Mouse (Mus musculus): ENCODE results near the gene Gpatch2. TPM values are rescaled to one million over a fixed set of nuclear protein-coding genes. Genes with fewer than 3 reads are reported as not detected.
A peak's percentile ranks its signal among the peaks of the same experiment; 100 is the strongest.

The Gpatch2 gene
- polyA plus RNA-seq, 1 experiment from 2014 or later = 14.7 TPM

GRCm38 (mm10) chr1:187232996-187233615 is 17.8 kb downstream of the Gpatch2 start:
- no peak overlapping the region for H3K27ac ChIP-seq (replicated peaks in 1 of 2; ENCODE audit: control insufficient read depth in 1 of 2, insufficient read depth in 1 of 2, low read depth in 2 of 2, low read length in 2 of 2)
- no peak overlapping the region for H3K4me2 ChIP-seq (ENCODE audit: low read length)
- no peaks in the 10 kb centered on the region for H3K9me3 ChIP-seq (ENCODE audit: control insufficient read depth, low read length)
- no peak for ATAC-seq (ENCODE audit: insufficient number of reproducible peaks, insufficient read depth, low FRiP score, low read depth)
- no peak overlapping the region for H3K4me3 ChIP-seq (ENCODE audit: control insufficient read depth in 1 of 2, insufficient read depth in 1 of 2, low read depth in 1 of 2, low read length in 2 of 2)
- peaks cover 3 to 15% of the 10 kb centered on the region in 2 experiments for H3K4me1 ChIP-seq (ENCODE audit: control insufficient read depth in 2 of 2, insufficient read depth in 2 of 2, low read length in 2 of 2)
- no peak overlapping the region for H3K9ac ChIP-seq (ENCODE audit: low read length)
- H3K36me3 ChIP-seq (ENCODE audit: control insufficient read depth, insufficient read depth, low read length) = peaks cover 38% of the 10 kb centered on the region
- no peaks in the 10 kb centered on the region for H3K27me3 ChIP-seq (ENCODE audit: control insufficient read depth, insufficient read depth, low read length)
- 72% methylated on average over 7 of the region's 7 CpGs for WGBS

- ATAC-seq (ENCODE audit: insufficient number of reproducible peaks, insufficient read depth, low FRiP score, low read depth) = no peak
- no peak overlapping the region for H3K9ac ChIP-seq (ENCODE audit: low read length)
- H3K4me3 ChIP-seq (ENCODE audit: control insufficient read depth in 1 of 2, insufficient read depth in 1 of 2, low read depth in 1 of 2, low read length in 2 of 2) = no peak overlapping the region
- peaks cover 29% of the 10 kb centered on the region for H3K36me3 ChIP-seq (ENCODE audit: control insufficient read depth, insufficient read depth, low read length)
- no peaks in the 10 kb centered on the region for H3K9me3 ChIP-seq (ENCODE audit: control insufficient read depth, low read length)
- no peaks in the 10 kb centered on the region for H3K27me3 ChIP-seq (ENCODE audit: control insufficient read depth, insufficient read depth, low read length)
- H3K4me1 ChIP-seq (ENCODE audit: control insufficient read depth in 2 of 2, insufficient read depth in 2 of 2, low read length in 2 of 2) = peaks cover 3 to 7% of the 10 kb centered on the region in 2 experiments
- 95% methylated on average over 3 of the region's 3 CpGs for WGBS
- no peak overlapping the region for H3K27ac ChIP-seq (replicated peaks in 1 of 2; ENCODE audit: control insufficient read depth in 1 of 2, insufficient read depth in 1 of 2, low read depth in 2 of 2, low read length in 2 of 2)
- H3K4me2 ChIP-seq (ENCODE audit: low read length) = no peak overlapping the region
Measured at GRCm38 (mm10) chr1:187235161-187235560, 19.9 kb downstream of the Gpatch2 start.

- Histone ChIP-seq H3K27me3 (ENCODE audit: control insufficient read depth, insufficient read depth, low read length) (no peaks in the 10 kb centered on the region), H3K36me3 (ENCODE audit: control insufficient read depth, insufficient read depth, low read length) (peaks cover 22% of the 10 kb centered on the region), H3K27ac (replicated peaks in 1 of 2; ENCODE audit: control insufficient read depth in 1 of 2, insufficient read depth in 1 of 2, low read depth in 2 of 2, low read length in 2 of 2) (peak overlapping the region in 1 of 2 experiments; percentile 44; a peak in 1 of 4 replicates), H3K4me2 (ENCODE audit: low read length) (no peak overlapping the region), H3K9me3 (ENCODE audit: control insufficient read depth, low read length) (no peaks in the 10 kb centered on the region), H3K4me3 (ENCODE audit: control insufficient read depth in 1 of 2, insufficient read depth in 1 of 2, low read depth in 1 of 2, low read length in 2 of 2) (no peak overlapping the region), H3K9ac (ENCODE audit: low read length) (no peak overlapping the region), H3K4me1 (ENCODE audit: control insufficient read depth in 2 of 2, insufficient read depth in 2 of 2, low read length in 2 of 2) (peaks cover 3 to 7% of the 10 kb centered on the region in 2 experiments)
- 67% methylated on average over 6 of the region's 6 CpGs for WGBS
- ATAC-seq (ENCODE audit: insufficient number of reproducible peaks, insufficient read depth, low FRiP score, low read depth) = no peak
Measured at GRCm38 (mm10) chr1:187236296-187236695, 21.0 kb downstream of the Gpatch2 start.

GRCm38 (mm10) chr1:187238061-187238460 is 22.8 kb downstream of the Gpatch2 start:
- Histone ChIP-seq H3K9me3 (ENCODE audit: control insufficient read depth, low read length) (no peaks in the 10 kb centered on the region), H3K9ac (ENCODE audit: low read length) (no peak overlapping the region), H3K36me3 (ENCODE audit: control insufficient read depth, insufficient read depth, low read length) (peaks cover 14% of the 10 kb centered on the region), H3K27ac (replicated peaks in 1 of 2; ENCODE audit: control insufficient read depth in 1 of 2, insufficient read depth in 1 of 2, low read depth in 2 of 2, low read length in 2 of 2) (no peak overlapping the region), H3K4me2 (ENCODE audit: low read length) (no peak overlapping the region), H3K27me3 (ENCODE audit: control insufficient read depth, insufficient read depth, low read length) (no peaks in the 10 kb centered on the region), H3K4me3 (ENCODE audit: control insufficient read depth in 1 of 2, insufficient read depth in 1 of 2, low read depth in 1 of 2, low read length in 2 of 2) (no peak overlapping the region), H3K4me1 (ENCODE audit: control insufficient read depth in 2 of 2, insufficient read depth in 2 of 2, low read length in 2 of 2) (peaks cover 3 to 7% of the 10 kb centered on the region in 2 experiments)
- ATAC-seq (ENCODE audit: insufficient number of reproducible peaks, insufficient read depth, low FRiP score, low read depth) = no peak
- WGBS = 86% methylated on average over 4 of the region's 4 CpGs

GRCm38 (mm10) chr1:187240304-187240703 is 25.0 kb downstream of the Gpatch2 start:
- H3K4me3 ChIP-seq (ENCODE audit: control insufficient read depth in 1 of 2, insufficient read depth in 1 of 2, low read depth in 1 of 2, low read length in 2 of 2) = no peak overlapping the region
- no peak for ATAC-seq (ENCODE audit: insufficient number of reproducible peaks, insufficient read depth, low FRiP score, low read depth)

GRCm38 (mm10) chr1:187241329-187241728 is 26.0 kb downstream of the Gpatch2 start:
- no peak overlapping the region for H3K9ac ChIP-seq (ENCODE audit: low read length)
- no peak for ATAC-seq (ENCODE audit: insufficient number of reproducible peaks, insufficient read depth, low FRiP score, low read depth)
- 90% methylated on average over 5 of the region's 5 CpGs for WGBS

More at GRCm38 (mm10) chr1:187240304-187240703, 25.0 kb downstream of the Gpatch2 start:
- WGBS = 86% methylated on average over 3 of the region's 3 CpGs
- Histone ChIP-seq H3K9me3 (ENCODE audit: control insufficient read depth, low read length) (no peaks in the 10 kb centered on the region), H3K36me3 (ENCODE audit: control insufficient read depth, insufficient read depth, low read length) (no peaks in the 10 kb centered on the region), H3K4me2 (ENCODE audit: low read length) (no peak overlapping the region), H3K4me1 (ENCODE audit: control insufficient read depth in 2 of 2, insufficient read depth in 2 of 2, low read length in 2 of 2) (peaks cover 3 to 7% of the 10 kb centered on the region in 2 experiments), H3K27ac (replicated peaks in 1 of 2; ENCODE audit: control insufficient read depth in 1 of 2, insufficient read depth in 1 of 2, low read depth in 2 of 2, low read length in 2 of 2) (no peak overlapping the region), H3K9ac (ENCODE audit: low read length) (no peak overlapping the region), H3K27me3 (ENCODE audit: control insufficient read depth, insufficient read depth, low read length) (no peaks in the 10 kb centered on the region)

GRCm38 (mm10) chr1:187244734-187245133 is 29.4 kb downstream of the Gpatch2 start:
- WGBS = 78% methylated on average over 5 of the region's 5 CpGs
- Histone ChIP-seq H3K27me3 (ENCODE audit: control insufficient read depth, insufficient read depth, low read length) (no peaks in the 10 kb centered on the region), H3K4me1 (ENCODE audit: control insufficient read depth in 2 of 2, insufficient read depth in 2 of 2, low read length in 2 of 2) (peaks cover 2% of the 10 kb centered on the region in 2 experiments; a peak in 2 of 4 replicates), H3K9me3 (ENCODE audit: control insufficient read depth, low read length) (no peaks in the 10 kb centered on the region), H3K4me3 (ENCODE audit: control insufficient read depth in 1 of 2, insufficient read depth in 1 of 2, low read depth in 1 of 2, low read length in 2 of 2) (no peak overlapping the region), H3K27ac (replicated peaks in 1 of 2; ENCODE audit: control insufficient read depth in 1 of 2, insufficient read depth in 1 of 2, low read depth in 2 of 2, low read length in 2 of 2) (no peak overlapping the region), H3K4me2 (ENCODE audit: low read length) (no peak overlapping the region), H3K9ac (ENCODE audit: low read length) (no peak overlapping the region), H3K36me3 (ENCODE audit: control insufficient read depth, insufficient read depth, low read length) (0 out of 2 replicates have a peak, but pooled peaks cover 3% of the 10 kb centered on the region)
- ATAC-seq (ENCODE audit: insufficient number of reproducible peaks, insufficient read depth, low FRiP score, low read depth) = no peak

More at GRCm38 (mm10) chr1:187241329-187241728, 26.0 kb downstream of the Gpatch2 start:
- Histone ChIP-seq H3K4me3 (ENCODE audit: control insufficient read depth in 1 of 2, insufficient read depth in 1 of 2, low read depth in 1 of 2, low read length in 2 of 2) (no peak overlapping the region), H3K27me3 (ENCODE audit: control insufficient read depth, insufficient read depth, low read length) (no peaks in the 10 kb centered on the region), H3K36me3 (ENCODE audit: control insufficient read depth, insufficient read depth, low read length) (no peaks in the 10 kb centered on the region), H3K27ac (replicated peaks in 1 of 2; ENCODE audit: control insufficient read depth in 1 of 2, insufficient read depth in 1 of 2, low read depth in 2 of 2, low read length in 2 of 2) (no peak overlapping the region), H3K4me1 (ENCODE audit: control insufficient read depth in 2 of 2, insufficient read depth in 2 of 2, low read length in 2 of 2) (peaks cover under 1 to 6% of the 10 kb centered on the region in 2 experiments; a peak in 3 of 4 replicates), H3K4me2 (ENCODE audit: low read length) (no peak overlapping the region), H3K9me3 (ENCODE audit: control insufficient read depth, low read length) (no peaks in the 10 kb centered on the region)
